Mouse (Mus musculus): ENCODE data around the gene C1galt1c1. TPM values are rescaled to one million over a fixed set of nuclear protein-coding genes. Genes with fewer than 3 reads are reported as not detected.

The C1galt1c1 gene
- total RNA-seq, 4 experiments from 2014 or later, result 18.3 to 31.5 (median 22.9) TPM

Other genes with a start within 250 kb of the C1galt1c1 start
- 100 to 1,000 TPM; 211 to 271 (median 249) TPM for gene Lamp2, start 178.6 kb downstream of the C1galt1c1 start, total RNA-seq (2022)
- 10 to 100 TPM; 39.7 to 43.5 (median 41.5) TPM for gene Cul4b, start 58.9 kb downstream of the C1galt1c1 start, total RNA-seq (2022)
- 10 to 100 TPM; 67.1 to 79.3 (median 72.5) TPM for gene Mcts1, start 34.5 kb downstream of the C1galt1c1 start, total RNA-seq (2022)
- gene 6030498E09Rik, start 137.6 kb upstream of the C1galt1c1 start, total RNA-seq (2022), result under 1 TPM in 1 of 4 experiments, not detected in 3; 0.52 TPM